Mouse (Mus musculus) kidney, adult 2 months (tissue): ENCODE data around the gene Rbbp4. TPM values are rescaled to one million over a fixed set of nuclear protein-coding genes. Genes with fewer than 3 reads are reported as not detected.
A peak's percentile ranks its signal among the peaks of the same experiment; 100 is the strongest.

Experiments
- DNase-seq: peaks from one replicate; pipeline ENCODE4 v3.0.0; 2021
- H3K27ac ChIP-seq: fragments of 200-500 bp; 2 replicates; pipeline ENCODE4 v1.5.1; 2012; ENCODE audit warnings: low read depth, low read length, control low read depth, inconsistent platforms; ENCODE audit not compliant: insufficient read depth
- H3K27me3 ChIP-seq: fragments of 200-500 bp; replicated peaks from 2 replicates; pipeline ENCODE4 v1.6.1; 2012; ENCODE audit warnings: mild to moderate bottlenecking, moderate library complexity, low read length, inconsistent platforms; ENCODE audit not compliant: control insufficient read depth, insufficient read depth
- H3K36me3 ChIP-seq: fragments of 200-500 bp; 2 replicates; pipeline ENCODE4 v1.6.1; 2012; ENCODE audit warnings: mild to moderate bottlenecking, moderate library complexity, low read length, inconsistent platforms; ENCODE audit not compliant: control insufficient read depth, insufficient read depth
- H3K4me1 ChIP-seq: fragments of 200-500 bp; 2 replicates; pipeline ENCODE4 v1.6.1; 2011; ENCODE audit warnings: low read length; ENCODE audit not compliant: control insufficient read depth, insufficient read depth
- H3K4me3 ChIP-seq: fragments of 200-500 bp; 2 replicates; pipeline ENCODE4 v1.5.1; 2011; ENCODE audit warnings: mild to moderate bottlenecking, low read depth, low read length, control low read depth; ENCODE audit not compliant: insufficient read depth
- CTCF ChIP-seq: fragments of 200-500 bp; conservative IDR thresholded peaks from 2 replicates; pipeline ENCODE4 v1.5.1; 2011; ENCODE audit warnings: low read depth, mild to moderate bottlenecking, control low read depth, low read length, moderate library complexity, mixed read lengths; ENCODE audit not compliant: insufficient read depth, insufficient read length
- POLR2A ChIP-seq: fragments of 200-500 bp; IDR thresholded peaks from one replicate; pipeline ENCODE4 v1.6.1; 2011; ENCODE audit warnings: low read depth, low read length, control low read depth
- WGBS: fragments of 180-500 bp; shearing (Covaris S2); methylation state at CpG from one replicate; pipeline ENCODE4 v1.1.7; 2018; 5-methylcytosine and 5-hydroxymethylcytosine counted together
- polyA plus RNA-seq: library from polyadenylated mRNA; depleted of rRNA; stranded (reverse); fragments of >200 nt; gene quantifications from 2 replicates; pipeline ENCODE4 v1.2.3, GENCODE M21; 2012

Gene Rbbp4
- polyA plus RNA-seq, 1 experiment = 36.7 TPM

DNA sequence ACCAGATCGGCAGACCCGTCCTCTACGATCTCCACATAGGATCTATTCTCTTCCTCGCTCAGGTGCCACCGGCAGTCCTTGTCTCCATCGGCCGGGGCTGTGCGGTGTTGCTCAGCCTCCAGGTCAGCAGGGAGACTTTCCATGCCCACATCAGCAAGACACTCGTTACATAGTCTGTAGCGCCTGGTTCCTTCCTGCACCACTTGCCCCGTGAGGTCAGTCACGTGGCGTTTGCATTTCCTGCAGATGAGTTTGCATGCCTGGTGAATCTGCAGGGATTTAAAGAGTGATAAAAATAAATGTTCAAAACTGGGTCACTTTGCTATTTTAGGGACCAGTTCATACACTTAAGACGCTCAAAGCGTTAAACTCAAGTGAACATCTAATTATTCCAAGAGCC, 19.1 kb upstream of the Rbbp4 start:
- WGBS = 67% methylated on average over 15 of the region's 15 CpGs
- Histone ChIP-seq H3K36me3 (no peaks in the 10 kb centered on the region), H3K27ac (no peak overlapping the region), H3K4me1 (no peaks in the 10 kb centered on the region), H3K4me3 (no peak overlapping the region), H3K27me3 (no peaks in the 10 kb centered on the region)
- peak; percentile 35 for DNase-seq
- no peak for TF ChIP-seq CTCF
- no peak for TF ChIP-seq POLR2A

DNA sequence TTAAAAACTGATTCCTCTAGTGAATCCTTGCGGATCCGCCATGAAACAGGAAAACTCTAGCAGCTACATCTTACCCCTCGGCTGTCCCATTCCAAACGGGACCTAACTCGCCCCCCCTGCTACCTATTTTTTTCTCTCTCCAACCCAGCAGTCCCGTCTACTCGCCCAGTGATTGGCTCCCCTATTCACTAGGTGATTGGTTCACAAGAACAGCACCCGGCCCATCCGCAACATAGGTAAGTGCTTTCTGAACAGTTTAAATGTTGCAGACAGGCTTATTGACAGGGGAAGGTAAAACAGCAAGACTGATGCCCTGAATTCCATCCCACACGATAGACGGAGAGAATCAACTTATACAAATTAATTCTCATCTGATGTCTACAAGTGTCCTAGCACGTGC, 18.0 kb upstream of the Rbbp4 start:
- Histone ChIP-seq H3K4me3 (no peak overlapping the region), H3K27ac (no peak overlapping the region), H3K27me3 (no peaks in the 10 kb centered on the region), H3K36me3 (no peaks in the 10 kb centered on the region), H3K4me1 (no peaks in the 10 kb centered on the region)
- no peak for TF ChIP-seq CTCF
- TF ChIP-seq POLR2A = no peak
- 90% methylated on average over 12 of the region's 12 CpGs for WGBS
- no peak for DNase-seq

DNA sequence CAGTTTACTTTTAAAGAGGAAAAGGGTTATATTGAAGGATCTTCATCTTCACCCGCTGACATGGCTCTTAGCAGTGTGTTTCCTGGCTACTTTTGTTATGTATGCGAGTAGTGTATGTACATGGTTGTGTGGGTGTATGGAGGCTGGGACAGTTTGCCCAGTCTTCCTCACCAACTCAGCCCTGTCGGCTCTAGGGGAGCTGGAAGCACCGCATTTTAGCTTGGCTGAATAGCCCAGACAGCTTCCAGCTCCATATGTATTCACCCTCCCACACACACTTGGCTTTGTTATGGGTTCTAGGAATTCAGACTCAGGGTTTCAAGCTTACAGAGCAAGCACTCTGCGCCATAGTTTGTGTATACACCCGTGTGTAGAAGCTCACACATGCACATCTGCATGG, 15.9 kb upstream of the Rbbp4 start:
- TF ChIP-seq CTCF (no peak), POLR2A (no peak)
- no peak overlapping the region for H3K4me3 ChIP-seq
- H3K4me1 ChIP-seq = no peaks in the 10 kb centered on the region
- WGBS = 70% methylated on average over 6 of the region's 6 CpGs
- no peak overlapping the region for H3K27ac ChIP-seq
- peaks cover 1% of the 10 kb centered on the region; the same call in 1 of the 2 replicates for H3K36me3 ChIP-seq
- no peak for DNase-seq
- no peaks in the 10 kb centered on the region for H3K27me3 ChIP-seq

DNA sequence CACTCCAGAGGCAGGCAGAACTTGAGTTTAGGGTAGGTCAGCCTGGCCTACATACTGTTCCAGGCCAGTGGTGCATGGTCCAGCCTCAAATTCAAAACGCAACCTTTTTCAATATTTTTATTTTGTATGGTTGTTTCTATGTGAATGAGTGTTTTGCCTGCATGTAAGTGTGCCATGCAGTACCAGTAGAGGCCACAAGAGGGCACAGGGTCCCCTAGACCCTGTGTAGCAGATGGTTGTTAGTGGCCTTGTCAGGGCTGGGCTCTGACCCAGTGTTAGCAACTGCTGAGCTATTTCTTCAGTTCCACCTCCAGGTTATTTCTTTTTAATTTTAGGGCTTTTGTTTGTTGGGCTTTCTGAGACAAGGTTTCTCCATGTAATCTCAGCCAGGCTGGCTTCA, 15.5 kb upstream of the Rbbp4 start:
- TF ChIP-seq POLR2A = no peak
- peak; percentile 95 for TF ChIP-seq CTCF
- WGBS = 2% methylated on average over 1 of the region's 1 CpGs
- Histone ChIP-seq H3K4me1 (no peaks in the 10 kb centered on the region), H3K27ac (no peak overlapping the region), H3K4me3 (no peak overlapping the region), H3K36me3 (peaks cover 1% of the 10 kb centered on the region; the same call in 1 of the 2 replicates), H3K27me3 (no peaks in the 10 kb centered on the region)
- peak; percentile 78 for DNase-seq

DNA sequence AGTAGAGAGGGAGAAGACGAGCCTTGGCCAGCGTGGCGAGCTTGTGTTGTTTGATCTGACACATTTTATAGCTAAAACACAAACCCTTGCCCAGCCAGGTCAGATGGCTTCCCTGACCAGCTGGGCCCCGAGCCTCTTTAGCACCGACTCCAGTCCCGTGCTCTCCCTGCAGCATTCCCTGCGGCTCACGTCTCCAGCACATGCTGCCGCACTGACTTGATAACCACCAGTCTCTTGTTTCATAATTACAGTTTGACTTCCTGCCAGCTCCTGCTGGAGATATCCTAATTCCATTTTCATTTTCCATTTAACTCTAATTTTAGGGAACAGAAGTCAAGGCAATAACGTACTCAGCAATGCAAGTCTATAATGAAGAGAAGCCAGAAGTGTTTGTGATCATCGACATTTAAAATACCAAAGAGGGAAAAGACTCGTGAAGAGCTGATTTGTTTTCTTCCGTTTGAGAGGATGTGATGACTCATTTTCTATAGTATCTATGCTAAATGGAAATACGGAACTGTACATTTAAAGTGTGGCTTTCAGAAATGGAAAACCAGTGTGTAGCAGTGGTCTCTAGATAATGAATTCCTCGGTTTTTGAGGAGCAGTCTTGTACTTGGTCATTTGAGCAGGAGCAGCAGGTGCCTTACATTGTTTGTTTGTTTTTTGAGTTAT, 11.4 kb upstream of the Rbbp4 start:
- 61% methylated on average over 15 of the region's 15 CpGs for whole genome bisulfite sequencing
- H3K27me3 ChIP-seq = no peaks in the 10 kb centered on the region
- H3K4me1 ChIP-seq = no peaks in the 10 kb centered on the region
- no peak for TF ChIP-seq POLR2A
- TF ChIP-seq CTCF = no peak
- peaks cover 8% of the 10 kb centered on the region for H3K36me3 ChIP-seq
- H3K4me3 ChIP-seq = no peak overlapping the region
- DNase-seq = peak; percentile 31
- no peak overlapping the region for H3K27ac ChIP-seq

DNA sequence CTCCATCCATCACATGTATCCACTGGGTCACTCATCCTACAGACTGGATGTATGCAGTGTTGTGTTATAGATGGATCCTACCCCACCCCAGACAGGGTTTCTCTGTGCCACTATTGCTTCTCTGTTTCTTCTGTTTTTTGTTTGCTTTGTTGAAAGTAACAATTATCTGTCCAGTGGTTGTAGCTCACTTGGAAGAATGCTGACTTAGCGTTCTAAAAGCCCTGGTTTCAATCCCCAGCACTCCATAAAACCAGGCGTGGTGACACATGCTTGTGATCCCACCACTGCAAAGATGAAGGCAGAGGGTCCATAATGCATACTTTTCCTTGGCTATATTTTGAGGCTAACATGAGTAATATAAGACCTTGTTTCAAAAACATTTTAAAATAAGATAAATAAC, 7.5 kb upstream of the Rbbp4 start:
- H3K27ac ChIP-seq = no peak overlapping the region
- DNase-seq = no peak
- H3K36me3 ChIP-seq = peaks cover 8% of the 10 kb centered on the region
- TF ChIP-seq POLR2A (no peak), CTCF (no peak)
- H3K4me1 ChIP-seq = no peaks in the 10 kb centered on the region
- H3K4me3 ChIP-seq = no peak overlapping the region
- H3K27me3 ChIP-seq = no peaks in the 10 kb centered on the region
- whole genome bisulfite sequencing = 96% methylated on average over 2 of the region's 2 CpGs

DNA sequence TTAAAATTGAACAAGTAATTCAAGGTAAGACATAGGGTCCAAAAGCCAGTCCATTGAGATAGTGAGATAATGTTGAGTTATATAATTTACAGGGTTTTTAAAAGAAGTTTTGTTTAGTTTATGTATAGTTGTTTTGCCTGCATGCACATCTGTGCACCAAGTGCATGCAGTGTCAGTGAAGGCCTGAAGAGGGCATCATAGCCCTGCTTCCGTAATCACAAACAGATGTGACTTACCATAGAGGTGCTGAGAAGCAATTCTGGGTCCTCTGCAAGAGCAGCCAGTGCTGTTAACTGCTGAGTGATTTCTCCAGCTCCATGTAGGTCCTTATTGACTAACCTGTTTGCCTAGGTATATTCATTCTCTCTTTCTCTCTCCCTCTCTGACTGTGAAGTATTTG, 6.7 kb upstream of the Rbbp4 start:
- no peak overlapping the region for H3K27ac ChIP-seq
- no peak for DNase-seq
- H3K27me3 ChIP-seq = no peaks in the 10 kb centered on the region
- WGBS = 88% methylated on average over 1 of the region's 1 CpGs
- H3K4me1 ChIP-seq = no peaks in the 10 kb centered on the region
- TF ChIP-seq CTCF = peak; percentile 40
- TF ChIP-seq POLR2A = no peak
- peaks cover 8% of the 10 kb centered on the region for H3K36me3 ChIP-seq
- no peak overlapping the region for H3K4me3 ChIP-seq
